Mouse (Mus musculus): Measurements from ENCODE around the gene Zcchc10. TPM values are rescaled to one million over a fixed set of nuclear protein-coding genes. Genes with fewer than 3 reads are reported as not detected.
"Not testable (repeated sequence)": the region's sequence is repeated elsewhere in the genome, so short reads cannot be mapped to it uniquely, and the experiment has no call there.

The Zcchc10 gene
- total and polyA plus RNA-seq, 3 experiments: 3.8 to 7.9 (median 5.9) TPM

GRCm38 (mm10) chr11:53337684-53338083 lies 13.2 kb downstream of the Zcchc10 start:
- Histone ChIP-seq H3K27me3 (ENCODE audit: control insufficient read depth, insufficient read depth, low read length) (no peaks in the 10 kb centered on the region), H3K36me3 (ENCODE audit: control insufficient read depth, insufficient read depth, low read length) (no peaks in the 10 kb centered on the region), H3K79me2 (replicated peaks; ENCODE audit: control insufficient read depth, insufficient read depth, low read length) (no peaks in the 10 kb centered on the region), H3K27ac (no peak overlapping the region), H3K4me1 (ENCODE audit: control insufficient read depth, insufficient read depth, low read length) (no peaks in the 10 kb centered on the region), H3K9ac (ENCODE audit: low read depth, low read length) (no peak overlapping the region), H3K4me3 (no peak overlapping the region)
- WGBS: 67% methylated on average over 8 of the region's 8 CpGs
- DNase-seq: no peak
- intact Hi-C loops (cut with DNase I): no loop called here
- TF ChIP-seq EP300 (IDR thresholded peaks at IDR 0.05; ENCODE audit: insufficient read depth, low read depth, low read length): no peak
- TF ChIP-seq CTCF (IDR thresholded peaks at IDR 0.05): no peak
- TF ChIP-seq POLR2A (IDR thresholded peaks at IDR 0.05; ENCODE audit: insufficient read depth, low read depth, low read length): no peak

DNA sequence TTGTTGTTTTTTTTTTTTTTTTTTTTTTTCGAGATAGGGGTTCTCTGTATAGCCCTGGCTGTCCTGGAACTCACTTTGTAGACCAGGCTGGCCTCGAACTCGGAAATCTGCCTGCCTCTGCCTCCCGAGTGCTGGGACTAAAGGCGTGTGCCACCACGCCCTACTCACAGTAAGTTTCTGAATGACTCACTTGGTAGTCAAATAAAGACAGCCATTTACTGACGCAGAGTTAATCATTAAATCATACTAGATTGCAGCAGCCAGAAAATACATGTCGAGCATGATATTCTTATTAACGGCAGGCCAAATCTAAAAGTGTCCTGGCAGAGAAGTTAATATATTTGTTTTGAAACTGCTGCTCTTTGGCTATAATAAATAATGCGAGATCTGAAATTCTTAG lies 16.5 kb downstream of the Zcchc10 start:
- WGBS: 80% methylated on average over 10 of the region's 10 CpGs
- H3K9ac ChIP-seq (ENCODE audit: low read depth, low read length); DNase-seq; H3K4me1 ChIP-seq (ENCODE audit: control insufficient read depth, insufficient read depth, low read length); intact Hi-C loops (cut with DNase I); H3K36me3 ChIP-seq (ENCODE audit: control insufficient read depth, insufficient read depth, low read length); H3K27ac ChIP-seq; H3K79me2 ChIP-seq (replicated peaks; ENCODE audit: control insufficient read depth, insufficient read depth, low read length); H3K4me3 ChIP-seq; H3K27me3 ChIP-seq (ENCODE audit: control insufficient read depth, insufficient read depth, low read length): not testable (repeated sequence)

DNA sequence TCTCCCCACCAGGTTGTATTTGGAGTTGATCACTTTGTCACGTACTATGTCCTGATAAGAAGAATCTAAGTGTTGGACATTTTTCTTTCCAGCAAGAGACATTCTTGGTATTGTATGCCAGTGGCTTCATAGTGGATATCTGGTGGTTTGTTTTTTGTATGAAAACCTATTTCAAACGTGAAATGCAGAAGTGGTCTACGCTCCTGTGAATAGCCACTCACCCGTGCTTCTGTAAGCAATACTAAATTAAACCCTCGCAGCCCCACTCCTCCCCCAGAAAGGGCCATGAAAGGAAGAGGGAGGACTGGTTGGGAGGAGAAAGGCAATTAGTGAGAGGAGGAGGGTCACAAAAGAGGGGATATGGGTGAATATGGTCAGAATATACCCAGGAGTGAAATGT lies 18.2 kb downstream of the Zcchc10 start:
- Histone ChIP-seq H3K4me3 (no peak overlapping the region), H3K4me1 (ENCODE audit: control insufficient read depth, insufficient read depth, low read length) (no peaks in the 10 kb centered on the region), H3K27ac (no peak overlapping the region), H3K9ac (ENCODE audit: low read depth, low read length) (no peak overlapping the region), H3K79me2 (replicated peaks; ENCODE audit: control insufficient read depth, insufficient read depth, low read length) (no peaks in the 10 kb centered on the region), H3K27me3 (ENCODE audit: control insufficient read depth, insufficient read depth, low read length) (no peaks in the 10 kb centered on the region), H3K36me3 (ENCODE audit: control insufficient read depth, insufficient read depth, low read length) (no peaks in the 10 kb centered on the region)
- intact Hi-C loops (cut with DNase I): no loop called here
- TF ChIP-seq CTCF (IDR thresholded peaks at IDR 0.05) (no peak), EP300 (IDR thresholded peaks at IDR 0.05; ENCODE audit: insufficient read depth, low read depth, low read length) (no peak), POLR2A (IDR thresholded peaks at IDR 0.05; ENCODE audit: insufficient read depth, low read depth, low read length) (no peak)
- DNase-seq: no peak
- WGBS: 46% methylated on average over 5 of the region's 5 CpGs

- H3K4me3 ChIP-seq: no peak overlapping the region
- no peaks in the 10 kb centered on the region for H3K27me3 ChIP-seq (ENCODE audit: control insufficient read depth, insufficient read depth, low read length)
- no peaks in the 10 kb centered on the region for H3K36me3 ChIP-seq (ENCODE audit: control insufficient read depth, insufficient read depth, low read length)
- no peak overlapping the region for H3K9ac ChIP-seq (ENCODE audit: low read depth, low read length)
- 40% methylated on average over 5 of the region's 5 CpGs for WGBS
- H3K79me2 ChIP-seq (replicated peaks; ENCODE audit: control insufficient read depth, insufficient read depth, low read length): no peaks in the 10 kb centered on the region
- DNase-seq: no peak
- no peaks in the 10 kb centered on the region for H3K4me1 ChIP-seq (ENCODE audit: control insufficient read depth, insufficient read depth, low read length)
- TF ChIP-seq CTCF (IDR thresholded peaks at IDR 0.05): no peak
- no peak for TF ChIP-seq EP300 (IDR thresholded peaks at IDR 0.05; ENCODE audit: insufficient read depth, low read depth, low read length)
- no peak for TF ChIP-seq POLR2A (IDR thresholded peaks at IDR 0.05; ENCODE audit: insufficient read depth, low read depth, low read length)
- intact Hi-C loops (cut with DNase I): no loop called here
- H3K27ac ChIP-seq: no peak overlapping the region
These were observed 20.8 kb downstream of the Zcchc10 start for GRCm38 (mm10) chr11:53345328-53345727.

DNA sequence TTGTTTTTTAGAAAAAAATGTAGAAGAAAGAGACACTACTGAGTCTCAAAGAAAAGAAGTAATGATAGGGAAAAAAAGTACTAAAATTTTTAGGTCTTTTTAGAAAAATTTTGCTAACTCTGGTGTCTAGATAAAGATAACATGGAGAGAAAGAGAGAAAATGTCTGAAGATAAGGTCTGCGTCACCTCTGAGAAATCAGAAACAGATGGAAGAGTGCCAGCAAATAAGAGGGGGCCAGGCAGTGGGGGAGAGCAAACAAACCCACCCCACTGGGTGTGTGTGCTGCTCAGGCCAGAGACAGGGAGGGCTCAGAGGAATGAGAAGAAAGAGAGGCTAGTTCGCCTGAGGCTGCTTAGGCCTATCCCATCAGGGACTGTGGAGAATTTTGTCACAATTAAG lies 21.3 kb downstream of the Zcchc10 start:
- H3K9ac ChIP-seq (ENCODE audit: low read depth, low read length): no peak overlapping the region
- no peaks in the 10 kb centered on the region for H3K4me1 ChIP-seq (ENCODE audit: control insufficient read depth, insufficient read depth, low read length)
- TF ChIP-seq EP300 (IDR thresholded peaks at IDR 0.05; ENCODE audit: insufficient read depth, low read depth, low read length) (no peak), CTCF (IDR thresholded peaks at IDR 0.05) (no peak), POLR2A (IDR thresholded peaks at IDR 0.05; ENCODE audit: insufficient read depth, low read depth, low read length) (no peak)
- 66% methylated on average over 2 of the region's 2 CpGs for WGBS
- no peaks in the 10 kb centered on the region for H3K36me3 ChIP-seq (ENCODE audit: control insufficient read depth, insufficient read depth, low read length)
- no peak for DNase-seq
- H3K79me2 ChIP-seq (replicated peaks; ENCODE audit: control insufficient read depth, insufficient read depth, low read length): no peaks in the 10 kb centered on the region
- no peaks in the 10 kb centered on the region for H3K27me3 ChIP-seq (ENCODE audit: control insufficient read depth, insufficient read depth, low read length)
- no peak overlapping the region for H3K4me3 ChIP-seq
- H3K27ac ChIP-seq: no peak overlapping the region
- intact Hi-C loops (cut with DNase I): no loop called here

DNA sequence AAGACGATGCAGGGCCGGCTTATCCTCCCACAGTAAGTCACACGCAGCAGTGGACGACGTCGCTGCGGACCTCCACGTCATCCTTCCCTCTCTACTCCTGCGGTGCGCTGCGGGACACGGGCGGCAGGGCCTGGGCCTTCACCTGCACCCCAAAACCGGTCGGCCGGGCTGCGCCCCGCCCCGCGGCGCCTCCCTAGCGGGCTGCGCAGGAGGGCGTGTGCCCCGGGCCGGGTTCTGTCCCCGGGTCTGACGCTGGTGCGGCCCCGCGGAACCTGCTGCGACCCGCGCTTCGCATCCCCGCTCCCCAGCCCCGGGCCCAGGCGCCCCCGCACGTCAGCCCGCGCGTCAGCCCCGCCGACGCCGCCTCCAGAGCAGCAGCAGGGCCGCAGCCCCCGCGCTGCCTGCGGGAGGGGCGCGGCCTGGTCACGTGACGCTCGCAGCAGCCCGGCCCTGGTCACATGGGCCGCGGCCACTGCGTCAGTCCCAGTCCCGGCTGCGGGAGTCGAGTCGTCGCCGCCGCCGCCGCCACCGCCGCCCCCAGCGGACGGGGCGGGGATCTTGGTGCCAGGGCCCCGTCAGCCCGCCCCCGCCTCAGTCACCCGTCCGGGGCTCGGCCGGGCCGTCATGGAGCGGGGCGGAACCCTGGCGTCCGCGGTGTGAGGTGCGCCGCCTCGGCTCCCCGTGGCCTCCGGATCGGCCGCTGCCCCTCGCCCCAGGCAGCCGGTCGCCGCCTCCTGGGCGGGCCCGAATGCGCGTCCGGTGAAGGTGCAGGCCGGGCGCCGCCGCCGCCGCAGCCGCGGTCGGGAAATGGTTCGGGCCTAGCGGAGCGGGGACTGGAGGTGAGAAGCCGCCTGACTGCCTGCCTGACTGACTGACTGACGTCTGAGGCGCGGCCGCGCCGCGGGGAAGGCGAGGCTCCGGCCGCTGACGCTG lies 26.1 kb downstream of the Zcchc10 start, which contains the start of gene Aff4:
Gene Aff4 (plus strand): TSS at position 543 of the 933 bp plus-strand sequence.
- Histone ChIP-seq H3K9ac (ENCODE audit: low read depth, low read length) (peak within 1 kb of the TSS; percentile 99), H3K27me3 (ENCODE audit: control insufficient read depth, insufficient read depth, low read length) (no peaks in the 10 kb centered on the region), H3K4me1 (ENCODE audit: control insufficient read depth, insufficient read depth, low read length) (peaks cover 1% of the 10 kb centered on the region; the same call in 1 of the 2 replicates), H3K36me3 (ENCODE audit: control insufficient read depth, insufficient read depth, low read length) (peaks cover 14% of the 10 kb centered on the region), H3K27ac (peak within 1 kb of the TSS; percentile 98), H3K4me3 (peak within 1 kb of the TSS; percentile 65), H3K79me2 (replicated peaks; ENCODE audit: control insufficient read depth, insufficient read depth, low read length) (peaks cover 1% of the 10 kb centered on the region; the same call in 1 of the 2 replicates)
- WGBS: under 1% methylated on average over 126 of the region's 127 CpGs
- intact Hi-C loops (cut with DNase I): loop anchor here (1.0 kb wide), 2 partner anchors 26 to 50 kb away; partner anchors contain the start of genes Hspa4 and Zcchc10
- DNase-seq: peak; percentile 92 to 97
- TF ChIP-seq EP300 (IDR thresholded peaks at IDR 0.05; ENCODE audit: insufficient read depth, low read depth, low read length) (no peak), POLR2A (IDR thresholded peaks at IDR 0.05; ENCODE audit: insufficient read depth, low read depth, low read length) (peak; percentile 43), CTCF (IDR thresholded peaks at IDR 0.05) (peak; percentile 49)
